Mouse (Mus musculus) left cerebral cortex, adult 18-20 months (tissue): ENCODE data around the gene Dao. TPM values are rescaled to one million over a fixed set of nuclear protein-coding genes. Genes with fewer than 3 reads are reported as not detected.

Source experiments
- DNase-seq, 2 experiments: peaks; one replicate each; pipeline ENCODE4 v3.0.0; 2021 to 2022; ENCODE audit warnings: low spot score in 2 of 2, mixed read lengths in 1 of 2
- long read RNA-seq, 2 experiments: library from polyadenylated mRNA; stranded (forward); transcript quantifications; one replicate each; pipeline ENCODE4 v2.0.0; 2021
- total RNA-seq, 2 experiments: library from RNA; stranded (reverse); gene quantifications; 2 replicates each; pipeline ENCODE4 v1.2.3; 2021

The Dao gene
- total RNA-seq: not detected
- long read RNA-seq, experiment 1: 0 reads
- long read RNA-seq, experiment 2, partial matches to known transcripts: 1 of 1 reads
- long read RNA-seq, experiment 2, other reads (novel, unspliced or antisense): 0 of 1 reads

- DNase-seq: no peak
Observed at GRCm38 (mm10) chr5:114003542-114003941, at the start of gene Dao. TSS of gene Dao (plus strand) at chr5:114003703.

- peak; percentile 83 to 90 for DNase-seq
Observed at GRCm38 (mm10) chr5:113954421-113954820, 49.1 kb upstream of the Dao start.

GRCm38 (mm10) chr5:113955281-113955680 is 48.2 kb upstream of the Dao start:
- DNase-seq: no peak

- no peak for DNase-seq
Observed at GRCm38 (mm10) chr5:113955691-113956090, 47.8 kb upstream of the Dao start.

DNA sequence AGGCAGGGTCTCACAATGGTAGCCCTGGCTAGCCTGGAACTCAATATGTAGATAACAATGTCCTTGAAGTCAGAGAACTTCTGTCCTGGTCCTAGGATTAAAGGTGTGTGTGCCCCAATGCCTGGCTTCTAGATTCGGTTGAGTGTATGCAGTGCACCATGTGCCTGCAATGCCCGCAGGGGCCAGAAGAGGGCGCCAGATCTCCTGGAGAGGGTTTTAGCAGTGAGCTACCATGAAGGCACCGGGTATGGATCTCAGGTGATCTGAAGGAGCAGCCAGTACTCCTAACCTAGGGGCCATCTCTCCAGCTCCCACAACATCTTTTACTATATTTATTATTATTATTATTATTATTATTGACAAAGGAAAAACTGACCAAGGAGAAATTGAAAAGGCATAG is 47.0 kb upstream of the Dao start:
- DNase-seq: peak; percentile 64 to 84

DNA sequence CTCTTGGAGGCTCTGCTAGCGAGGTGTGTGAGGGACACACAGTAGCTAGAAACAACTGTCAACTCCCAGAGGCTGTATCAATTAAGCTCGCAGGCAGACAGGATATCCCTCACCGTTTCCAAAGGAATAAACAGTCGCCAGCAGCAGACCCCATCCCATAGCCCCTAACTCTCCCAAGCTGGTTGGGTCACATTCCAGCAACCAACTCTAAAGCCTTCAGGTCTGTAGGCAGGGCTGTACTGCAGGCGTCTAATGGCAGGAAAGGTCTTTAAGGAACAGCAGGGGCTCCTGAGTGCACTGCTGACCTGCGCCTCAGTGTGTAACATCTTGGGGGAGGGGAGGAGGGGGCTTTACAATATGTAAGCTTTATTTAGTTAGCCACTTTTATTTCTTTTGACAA is 44.5 kb upstream of the Dao start:
- DNase-seq: no peak

GRCm38 (mm10) chr5:113960416-113960815 is 43.1 kb upstream of the Dao start:
- no peak for DNase-seq

GRCm38 (mm10) chr5:113961776-113962175 is 41.7 kb upstream of the Dao start:
- no peak for DNase-seq

DNA sequence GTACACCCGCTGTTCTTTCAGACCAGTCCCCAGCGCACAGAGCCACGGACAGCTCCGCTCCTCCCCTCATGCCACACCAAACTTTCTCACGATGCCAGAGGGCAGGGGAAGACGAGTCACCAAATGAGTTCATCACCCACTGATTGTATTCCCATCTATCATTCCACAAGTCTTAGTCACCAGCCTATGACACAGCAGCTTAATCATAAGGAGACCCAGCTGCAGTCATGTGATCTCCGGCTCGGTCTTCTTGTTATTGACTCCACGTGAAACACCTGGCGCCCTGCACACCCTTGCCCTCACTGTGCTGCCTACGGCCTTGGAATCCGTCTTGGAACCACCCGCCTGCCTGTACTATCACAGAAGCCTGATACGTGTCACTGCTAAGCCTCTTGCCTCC is 38.5 kb upstream of the Dao start:
- DNase-seq: no peak

DNA sequence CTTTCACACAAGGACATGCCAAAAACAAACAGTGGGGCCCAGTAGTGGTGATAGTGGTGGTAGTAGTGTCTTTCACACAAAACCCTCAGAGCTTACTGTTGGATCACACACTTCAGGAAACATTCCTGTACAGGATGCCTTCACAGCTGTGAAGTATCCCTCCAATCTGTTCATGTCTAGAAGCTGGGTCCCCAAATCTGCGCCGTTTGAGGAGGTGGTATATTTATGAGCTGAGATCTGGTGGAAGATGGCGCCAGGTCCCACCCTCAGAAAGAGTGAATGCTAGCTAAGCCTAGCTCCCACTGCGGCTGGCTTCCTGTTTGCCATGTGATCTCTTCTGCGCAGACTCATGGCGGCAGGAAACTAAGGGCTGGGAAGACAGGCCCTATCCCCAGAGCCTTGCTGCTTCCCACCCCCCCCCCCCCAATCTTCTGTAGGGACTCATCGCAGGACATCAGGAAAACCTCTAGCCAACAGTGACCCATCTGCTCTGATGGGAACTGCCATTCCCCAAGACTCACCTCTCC is 37.8 kb upstream of the Dao start:
- DNase-seq: no peak

- no peak for DNase-seq
Observed at GRCm38 (mm10) chr5:113966452-113967150, 36.9 kb upstream of the Dao start.

GRCm38 (mm10) chr5:113968371-113968770 is 35.1 kb upstream of the Dao start:
- DNase-seq: no peak

DNA sequence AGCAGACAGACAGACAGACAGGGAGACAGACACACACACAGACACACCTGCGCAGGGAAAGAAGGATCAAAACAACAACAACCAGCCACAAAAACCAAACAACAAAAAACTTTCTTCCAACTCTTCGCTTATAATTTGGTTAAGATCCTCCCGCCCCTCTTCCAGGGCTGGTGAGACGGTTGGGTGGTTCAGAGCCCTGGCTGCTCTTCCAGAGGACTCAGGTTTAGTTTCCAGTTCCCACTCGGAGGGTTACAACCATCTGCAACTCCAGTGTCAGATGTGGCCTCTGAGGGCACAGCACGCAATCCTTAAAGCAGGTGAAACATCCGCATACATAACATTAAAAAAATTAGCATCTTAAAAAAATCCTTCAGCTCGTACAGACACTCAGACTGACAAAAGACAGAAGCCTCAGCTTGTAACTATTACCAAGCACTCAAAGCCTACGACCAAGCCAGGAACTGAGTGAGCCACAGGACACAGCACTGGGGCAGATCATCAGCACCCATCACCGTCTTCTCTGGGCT is 32.0 kb upstream of the Dao start:
- DNase-seq: no peak

- DNase-seq: no peak
Observed at GRCm38 (mm10) chr5:113972589-113973515, 30.7 kb upstream of the Dao start.

DNA sequence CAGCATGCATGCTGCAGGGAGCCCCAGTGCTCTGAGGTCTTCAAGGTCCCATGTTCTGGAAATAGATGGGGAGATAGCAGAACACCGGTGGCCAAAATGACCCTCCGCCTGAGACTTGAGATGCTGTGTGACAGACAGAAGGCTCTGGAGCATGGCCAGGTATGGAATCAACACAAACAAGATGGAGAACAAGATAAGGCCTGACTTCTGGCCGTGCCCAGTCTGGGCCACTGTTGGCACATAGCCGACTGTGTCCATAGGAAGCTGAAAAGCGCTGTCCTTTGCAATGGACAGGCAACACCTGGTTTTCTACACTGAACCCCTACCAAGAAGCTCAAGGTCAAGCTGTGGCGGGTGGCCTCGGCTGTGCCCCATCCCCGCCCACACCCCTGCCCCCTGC is 29.7 kb upstream of the Dao start:
- DNase-seq: no peak

DNA sequence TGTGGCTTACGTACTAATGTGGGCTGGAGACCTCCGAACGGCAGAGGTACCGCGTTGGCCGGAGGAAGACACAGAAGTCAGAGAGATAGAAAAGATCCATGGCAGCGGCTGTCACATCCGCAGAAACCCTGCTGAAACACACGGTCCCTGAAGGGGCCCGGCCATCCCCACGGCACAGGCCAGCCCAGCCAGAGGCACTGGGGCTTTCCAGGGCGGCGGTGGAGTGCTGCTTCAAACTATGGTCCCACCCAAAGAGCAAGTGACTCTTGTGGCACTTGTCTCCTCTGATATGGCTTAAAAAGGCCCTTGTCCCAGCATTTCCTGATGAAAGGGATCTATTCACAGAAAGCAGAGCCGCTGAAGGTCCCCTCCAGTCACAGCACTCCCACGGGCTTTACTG is 28.9 kb upstream of the Dao start:
- DNase-seq: no peak

- no peak for DNase-seq
Observed at GRCm38 (mm10) chr5:113975538-113976215, 27.8 kb upstream of the Dao start.

GRCm38 (mm10) chr5:113976597-113976996 is 26.9 kb upstream of the Dao start:
- DNase-seq: no peak

GRCm38 (mm10) chr5:113977309-113977708 is 26.2 kb upstream of the Dao start:
- DNase-seq: no peak

- DNase-seq: no peak
Observed at GRCm38 (mm10) chr5:113980511-113980910, 23.0 kb upstream of the Dao start.

DNA sequence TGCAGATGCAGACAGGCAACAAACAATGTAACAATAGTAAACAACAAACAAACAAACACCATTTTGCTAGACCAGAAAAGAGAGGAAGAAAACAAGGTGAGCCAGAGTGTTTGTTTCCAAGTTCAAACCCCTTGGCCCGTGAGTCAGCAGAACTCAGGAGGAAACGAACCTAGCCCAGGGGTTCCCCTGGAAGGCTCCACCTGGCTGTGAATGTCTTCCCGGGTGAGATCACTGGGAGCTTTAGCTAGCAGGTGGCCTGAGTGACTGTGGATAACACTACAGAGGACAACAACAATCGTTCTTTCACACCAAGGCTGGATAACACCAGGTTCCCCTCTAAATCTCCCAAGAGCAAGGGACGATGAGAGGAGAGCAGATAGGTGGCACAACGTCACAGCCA is 22.3 kb upstream of the Dao start:
- no peak for DNase-seq
